Mouse (Mus musculus): ENCODE results near the gene Pipox. TPM values are rescaled to one million over a fixed set of nuclear protein-coding genes. Genes with fewer than 3 reads are reported as not detected.

Pipox gene
- polyA plus RNA-seq, 1 experiment from 2014 or later, result 12.6 TPM

DNA sequence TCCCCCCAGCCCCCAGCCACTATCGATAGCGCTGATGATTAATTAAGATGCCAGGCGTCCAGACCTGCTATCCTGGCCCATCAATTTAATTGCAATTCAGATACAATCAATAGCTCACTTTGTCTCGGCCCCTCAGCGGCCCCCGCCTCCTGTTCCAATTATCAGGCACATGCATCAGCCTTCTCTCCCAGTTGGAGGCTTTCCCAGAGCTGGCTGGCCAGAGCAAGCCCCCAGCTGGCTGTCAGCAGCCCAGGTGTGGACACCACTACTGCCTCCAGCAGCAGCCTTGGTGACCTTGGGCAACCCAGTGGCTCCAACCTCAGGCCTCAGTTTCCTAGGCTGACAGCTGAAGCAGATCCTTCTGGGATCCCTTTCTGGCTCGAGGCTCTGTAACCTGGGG lies 63.0 kb downstream of the Pipox start:
- peaks cover 7% of the 10 kb centered on the region for H3K36me3 ChIP-seq (ENCODE audit: control insufficient read depth, insufficient read depth)
- peak overlapping the region; percentile 35; the same call in 1 of the 2 replicates for H3K27ac ChIP-seq (ENCODE audit: low read length)
- H3K4me1 ChIP-seq (replicated peaks; ENCODE audit: control insufficient read depth, insufficient read depth, low read length), result peaks cover 43% of the 10 kb centered on the region
- no peak overlapping the region for H3K4me2 ChIP-seq (ENCODE audit: low read length)
- H3K9me3 ChIP-seq (ENCODE audit: control insufficient read depth, low read length), result no peaks in the 10 kb centered on the region
- peak overlapping the region; percentile 22; the same call in 1 of the 2 replicates for H3K9ac ChIP-seq (replicated peaks; ENCODE audit: low read depth, low read length)
- ATAC-seq, result no peak
- no peak overlapping the region for H3K4me3 ChIP-seq (replicated peaks; ENCODE audit: low read length)
- WGBS, result 16% methylated on average over 7 of the region's 7 CpGs
- no peaks in the 10 kb centered on the region for H3K27me3 ChIP-seq (replicated peaks; ENCODE audit: control insufficient read depth, insufficient read depth, low read length)

Other genes with a start within 250 kb of the Pipox start
- gene Nufip2, start 207.9 kb downstream of the Pipox start, polyA plus RNA-seq (2015; fragmentation: Nextera tagmentation; extraction: Ambion mirVana), result 2.7 and 3.6 TPM in 2 replicates
- 0.19 and 0.66 TPM in 2 replicates for gene Cryba1, start 168.8 kb downstream of the Pipox start, polyA plus RNA-seq (2015; fragmentation: Nextera tagmentation; extraction: Ambion mirVana)
- 54.8 and 59.8 TPM in 2 replicates for gene Myo18a, start 130.8 kb downstream of the Pipox start, polyA plus RNA-seq (2015; fragmentation: Nextera tagmentation; extraction: Ambion mirVana)
- 0.99 and 3.3 TPM in 2 replicates for gene Gm10277, start 106.3 kb downstream of the Pipox start, polyA plus RNA-seq (2015; fragmentation: Nextera tagmentation; extraction: Ambion mirVana)
- gene Sez6, start 36.7 kb upstream of the Pipox start, polyA plus RNA-seq (2015; fragmentation: Nextera tagmentation; extraction: Ambion mirVana), result 257 and 284 TPM in 2 replicates
- gene Phf12, start 88.7 kb upstream of the Pipox start, polyA plus RNA-seq (2015; fragmentation: Nextera tagmentation; extraction: Ambion mirVana), result 20.6 and 23.0 TPM in 2 replicates
- gene Dhrs13, start 138.2 kb upstream of the Pipox start, polyA plus RNA-seq (2015; fragmentation: Nextera tagmentation; extraction: Ambion mirVana), result 29.5 and 33.8 TPM in 2 replicates
- 101 and 106 TPM in 2 replicates for gene Flot2, start 143.8 kb upstream of the Pipox start, polyA plus RNA-seq (2015; fragmentation: Nextera tagmentation; extraction: Ambion mirVana)
- gene Eral1, start 186.3 kb upstream of the Pipox start, polyA plus RNA-seq (2015; fragmentation: Nextera tagmentation; extraction: Ambion mirVana), result 34.2 and 34.3 TPM in 2 replicates
- gene Fam222b, start 200.6 kb upstream of the Pipox start, polyA plus RNA-seq (2015; fragmentation: Nextera tagmentation; extraction: Ambion mirVana), result 18.8 and 21.1 TPM in 2 replicates